Mouse (Mus musculus): ENCODE data around the gene Nfatc2ip.

- TF ChIP-seq CTCF (conservative IDR thresholded peaks at IDR 0.05; ENCODE audit: low read length), result no peak
- no peak for TF ChIP-seq POU5F1 (IDR thresholded peaks at IDR 0.05; ENCODE audit: borderline replicate concordance, low read length)
Measured at GRCm38 (mm10) chr7:126340896-126341295, 55.6 kb downstream of the Nfatc2ip start.
